Mouse (Mus musculus): ENCODE data around the gene Pip5k1c. TPM values are rescaled to one million over a fixed set of nuclear protein-coding genes. Genes with fewer than 3 reads are reported as not detected.

Pip5k1c gene
- total and polyA plus RNA-seq, 2 experiments from 2014 or later, result 108 to 223 TPM

GRCm38 (mm10) chr10:81340551-81341332, 48.0 kb downstream of the Pip5k1c start:
- Histone ChIP-seq H3K4me1 (ENCODE audit: insufficient read depth, low read length) (0 out of 2 replicates have a peak, but pooled peaks cover 4% of the 10 kb centered on the region), H3K4me2 (ENCODE audit: low read depth, low read length) (no peak overlapping the region), H3K9ac (replicated peaks; ENCODE audit: low read length) (no peak overlapping the region), H3K4me3 (ENCODE audit: low read length) (no peak overlapping the region), H3K9me3 (ENCODE audit: low read length) (no peaks in the 10 kb centered on the region), H3K27ac (no peak overlapping the region), H3K36me3 (ENCODE audit: insufficient read depth, low read length) (no peaks in the 10 kb centered on the region), H3K27me3 (ENCODE audit: insufficient read depth, low read length) (peaks cover 28% of the 10 kb centered on the region; the same call in 1 of the 2 replicates)
- DNase-seq (ENCODE audit: low spot score), result no peak
- no peak for ATAC-seq
- no peak for TF ChIP-seq CTCF (IDR thresholded peaks at IDR 0.05; ENCODE audit: low read depth)
- 39% methylated on average over 17 of the region's 17 CpGs for WGBS

- TF ChIP-seq CTCF (IDR thresholded peaks at IDR 0.05; ENCODE audit: low read depth), result peak; percentile 79
- Histone ChIP-seq H3K4me3 (ENCODE audit: low read length) (no peak overlapping the region), H3K9ac (replicated peaks; ENCODE audit: low read length) (no peak overlapping the region), H3K27ac (no peak overlapping the region), H3K36me3 (ENCODE audit: insufficient read depth, low read length) (no peaks in the 10 kb centered on the region), H3K4me1 (ENCODE audit: insufficient read depth, low read length) (0 out of 2 replicates have a peak, but pooled peaks cover 1% of the 10 kb centered on the region), H3K27me3 (ENCODE audit: insufficient read depth, low read length) (peaks cover 28% of the 10 kb centered on the region; the same call in 1 of the 2 replicates), H3K9me3 (ENCODE audit: low read length) (no peaks in the 10 kb centered on the region), H3K4me2 (ENCODE audit: low read depth, low read length) (no peak overlapping the region)
- WGBS, result 34% methylated on average over 16 of the region's 16 CpGs
- DNase-seq (ENCODE audit: low spot score) (peak; percentile 64), ATAC-seq (no peak)
These were observed 48.7 kb downstream of the Pip5k1c start for GRCm38 (mm10) chr10:81341333-81341949.

- peaks cover 28% of the 10 kb centered on the region; the same call in 1 of the 2 replicates for H3K27me3 ChIP-seq (ENCODE audit: insufficient read depth, low read length)
- peak within 1 kb of the TSS; percentile 47; the same call in 1 of the 2 replicates for H3K9ac ChIP-seq (replicated peaks; ENCODE audit: low read length)
- no peaks in the 10 kb centered on the region for H3K36me3 ChIP-seq (ENCODE audit: insufficient read depth, low read length)
- H3K9me3 ChIP-seq (ENCODE audit: low read length), result no peaks in the 10 kb centered on the region
- WGBS, result 7% methylated on average over 49 of the region's 67 CpGs
- DNase-seq (ENCODE audit: low spot score) (no peak), ATAC-seq (no peak)
- H3K4me1 ChIP-seq (ENCODE audit: insufficient read depth, low read length), result no peaks in the 10 kb centered on the region
- H3K27ac ChIP-seq, result no peak within 1 kb of the TSS
- peak within 1 kb of the TSS; percentile 35 for H3K4me3 ChIP-seq (ENCODE audit: low read length)
- no peak for TF ChIP-seq CTCF (IDR thresholded peaks at IDR 0.05; ENCODE audit: low read depth)
- H3K4me2 ChIP-seq (ENCODE audit: low read depth, low read length), result peak within 1 kb of the TSS; percentile 60
These were observed 50.1 kb downstream of the Pip5k1c start, which contains the start of gene Gipc3 for GRCm38 (mm10) chr10:81342686-81343505. TSS of gene Gipc3 (minus strand) at chr10:81343266.

- Histone ChIP-seq H3K4me1 (ENCODE audit: insufficient read depth, low read length) (peaks cover 5% of the 10 kb centered on the region), H3K27ac (no peak overlapping the region), H3K4me3 (ENCODE audit: low read length) (no peak overlapping the region), H3K4me2 (ENCODE audit: low read depth, low read length) (no peak overlapping the region), H3K9me3 (ENCODE audit: low read length) (no peaks in the 10 kb centered on the region), H3K36me3 (ENCODE audit: insufficient read depth, low read length) (no peaks in the 10 kb centered on the region), H3K27me3 (ENCODE audit: insufficient read depth, low read length) (peaks cover 31% of the 10 kb centered on the region; the same call in 1 of the 2 replicates), H3K9ac (replicated peaks; ENCODE audit: low read length) (no peak overlapping the region)
- peak; percentile 54 for TF ChIP-seq CTCF (IDR thresholded peaks at IDR 0.05; ENCODE audit: low read depth)
- 49% methylated on average over 8 of the region's 8 CpGs for WGBS
- ATAC-seq, result no peak
- DNase-seq (ENCODE audit: low spot score), result no peak
These were observed 51.8 kb downstream of the Pip5k1c start for GRCm38 (mm10) chr10:81344421-81345161.

- Histone ChIP-seq H3K27ac (no peak overlapping the region), H3K4me2 (ENCODE audit: low read depth, low read length) (no peak overlapping the region), H3K4me3 (ENCODE audit: low read length) (no peak overlapping the region), H3K9ac (replicated peaks; ENCODE audit: low read length) (no peak overlapping the region), H3K4me1 (ENCODE audit: insufficient read depth, low read length) (peaks cover 9% of the 10 kb centered on the region), H3K9me3 (ENCODE audit: low read length) (no peaks in the 10 kb centered on the region), H3K27me3 (ENCODE audit: insufficient read depth, low read length) (peaks cover 31% of the 10 kb centered on the region; the same call in 1 of the 2 replicates), H3K36me3 (ENCODE audit: insufficient read depth, low read length) (no peaks in the 10 kb centered on the region)
- 86% methylated on average over 4 of the region's 4 CpGs for WGBS
- no peak for TF ChIP-seq CTCF (IDR thresholded peaks at IDR 0.05; ENCODE audit: low read depth)
- DNase-seq (ENCODE audit: low spot score) (no peak), ATAC-seq (no peak)
These were observed 52.4 kb downstream of the Pip5k1c start for GRCm38 (mm10) chr10:81345162-81345534.
